Mouse (Mus musculus): ENCODE measurements around the gene Whamm. TPM values are rescaled to one million over a fixed set of nuclear protein-coding genes. Genes with fewer than 3 reads are reported as not detected.
A peak's percentile ranks its signal among the peaks of the same experiment; 100 is the strongest.

Whamm gene
- total and polyA plus RNA-seq, 3 experiments = 5.4 to 13.3 (median 13.3) TPM

DNA sequence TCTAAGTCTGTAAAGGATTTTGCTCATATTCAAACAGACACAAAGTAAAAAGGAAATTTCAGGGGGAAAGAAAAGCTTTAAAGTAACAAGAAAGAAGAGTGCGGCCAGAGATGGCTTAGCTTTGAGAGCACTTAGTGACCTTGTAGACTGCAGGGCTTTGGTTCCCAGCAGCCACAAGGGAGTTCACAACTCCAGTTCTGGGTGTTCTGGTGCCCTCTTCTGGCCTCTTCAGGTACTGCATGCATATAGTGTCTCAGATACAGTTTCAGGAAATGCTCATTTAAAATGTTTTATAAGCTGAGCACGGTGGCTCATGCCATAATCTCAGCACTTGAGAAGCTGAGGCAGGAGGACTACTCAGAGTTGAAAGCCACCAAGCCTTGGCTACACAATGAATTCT lies 55.4 kb downstream of the Whamm start:
- peak; percentile 34 for DNase-seq (ENCODE audit: extremely low read depth)
- Histone ChIP-seq H3K27ac (ENCODE audit: insufficient read depth, low read depth) (no peak overlapping the region), H3K36me3 (replicated peaks in 1 of 2; ENCODE audit: control insufficient read depth in 1 of 2, insufficient read depth in 1 of 2, low read length in 1 of 2) (no peaks in the 10 kb centered on the region), H3K4me2 (ENCODE audit: insufficient read depth, low read depth, poor library complexity, severe bottlenecking) (no peak overlapping the region), H3K79me2 (replicated peaks; ENCODE audit: control insufficient read depth, extremely low read depth, insufficient read depth, poor library complexity, severe bottlenecking) (no peaks in the 10 kb centered on the region), H3K9me3 (replicated peaks; ENCODE audit: low read length) (peaks cover 15% of the 10 kb centered on the region), H3K4me1 (ENCODE audit: control insufficient read depth in 1 of 2, insufficient read depth in 2 of 2) (no peaks in the 10 kb centered on the region), H3K27me3 (replicated peaks) (no peaks in the 10 kb centered on the region), H3K4me3 (replicated peaks in 1 of 3; ENCODE audit: low read depth in 2 of 3, low read length in 2 of 3, poor library complexity in 1 of 3) (no peak overlapping the region), H3K9ac (ENCODE audit: insufficient read depth, low read depth) (no peak overlapping the region)
- in situ Hi-C loops (cut with MboI; ENCODE audit: low pct_ligation_motif_present, low pct_unique_long_range_greater_than_20kb, low sequenced_read_pairs) = no loop called here
- dilution Hi-C loops (cut with MboI; ENCODE audit: extremely low pct_ligation_motif_present, extremely low pct_unique_long_range_greater_than_20kb, low sequenced_read_pairs) = no loop called here
- TF ChIP-seq CTCF (conservative IDR thresholded peaks at IDR 0.05 in 1 of 2, IDR thresholded peaks at IDR 0.05 in 1 of 2; ENCODE audit: low read depth in 2 of 2, low read length in 2 of 2) (peak; percentile 45 to 56), KAT2A (IDR thresholded peaks at IDR 0.05; ENCODE audit: insufficient replicate concordance, low read length) (no peak), RAD21 (IDR thresholded peaks at IDR 0.05; ENCODE audit: low read depth, low read length) (peak; percentile 26), SIN3A (IDR thresholded peaks at IDR 0.05; ENCODE audit: low read length) (no peak)

- Histone ChIP-seq H3K9ac (ENCODE audit: insufficient read depth, low read depth) (no peak overlapping the region), H3K36me3 (replicated peaks in 1 of 2; ENCODE audit: control insufficient read depth in 1 of 2, insufficient read depth in 1 of 2, low read length in 1 of 2) (no peaks in the 10 kb centered on the region), H3K4me1 (ENCODE audit: control insufficient read depth in 1 of 2, insufficient read depth in 2 of 2) (no peaks in the 10 kb centered on the region), H3K27ac (ENCODE audit: insufficient read depth, low read depth) (no peak overlapping the region), H3K4me3 (replicated peaks in 1 of 3; ENCODE audit: low read depth in 2 of 3, low read length in 2 of 3, poor library complexity in 1 of 3) (no peak overlapping the region), H3K27me3 (replicated peaks) (peaks cover 7% of the 10 kb centered on the region), H3K9me3 (replicated peaks; ENCODE audit: low read length) (peaks cover 15% of the 10 kb centered on the region), H3K79me2 (replicated peaks; ENCODE audit: control insufficient read depth, extremely low read depth, insufficient read depth, poor library complexity, severe bottlenecking) (no peaks in the 10 kb centered on the region), H3K4me2 (ENCODE audit: insufficient read depth, low read depth, poor library complexity, severe bottlenecking) (no peak overlapping the region)
- in situ Hi-C loops (cut with MboI; ENCODE audit: low pct_ligation_motif_present, low pct_unique_long_range_greater_than_20kb, low sequenced_read_pairs) (no loop called here), dilution Hi-C loops (cut with MboI; ENCODE audit: extremely low pct_ligation_motif_present, extremely low pct_unique_long_range_greater_than_20kb, low sequenced_read_pairs) (no loop called here)
- no peak for DNase-seq (ENCODE audit: extremely low read depth)
- no peak for TF ChIP-seq POLR2AphosphoS2 (IDR thresholded peaks at IDR 0.05; ENCODE audit: low read depth, low read length)
- TF ChIP-seq USF2 (conservative IDR thresholded peaks at IDR 0.05; ENCODE audit: low read depth, low read length) = no peak
- no peak for TF ChIP-seq RCOR1 (conservative IDR thresholded peaks at IDR 0.05; ENCODE audit: low read depth, low read length)
- TF ChIP-seq HCFC1 (IDR thresholded peaks at IDR 0.05; ENCODE audit: low read depth, low read length) = no peak
- no peak for TF ChIP-seq TCF12 (IDR thresholded peaks at IDR 0.05; ENCODE audit: low read depth, low read length)
- no peak for TF ChIP-seq TBP (conservative IDR thresholded peaks at IDR 0.05; ENCODE audit: low read depth, low read length)
- no peak for TF ChIP-seq ELF1 (IDR thresholded peaks at IDR 0.05; ENCODE audit: low read depth, low read length)
- TF ChIP-seq MAX (IDR thresholded peaks at IDR 0.05; ENCODE audit: low read length) = no peak
- no peak for TF ChIP-seq ZKSCAN1 (IDR thresholded peaks at IDR 0.05; ENCODE audit: borderline replicate concordance, low read depth, low read length)
- TF ChIP-seq MAFK (IDR thresholded peaks at IDR 0.05; ENCODE audit: insufficient replicate concordance, low read length) = no peak
- TF ChIP-seq NRF1 (IDR thresholded peaks at IDR 0.05; ENCODE audit: low read depth, low read length) = no peak
- TF ChIP-seq CTCF (conservative IDR thresholded peaks at IDR 0.05 in 1 of 2, IDR thresholded peaks at IDR 0.05 in 1 of 2; ENCODE audit: low read depth in 2 of 2, low read length in 2 of 2) = no peak
Observed at GRCm38 (mm10) chr7:81631261-81631660, 60.2 kb downstream of the Whamm start.

Measured in CH12.LX (cell line).